Mouse (Mus musculus) spleen, adult 10 weeks (tissue): Measurements from ENCODE around the gene Olfr1145. TPM values are rescaled to one million over a fixed set of nuclear protein-coding genes. Genes with fewer than 3 reads are reported as not detected.

ENCODE experiments used
- polyA plus RNA-seq: library from polyadenylated mRNA; stranded (reverse); fragments of 350-450 nt; fragmentation: Illumina TruSeq; extraction: RNeasy Lipid Tissue Mini Kit (QIAGEN cat#74804); gene quantifications from one replicate; pipeline ENCODE4 v1.2.3, GENCODE M21; 2015; ENCODE audit warnings: low replicate concordance; ENCODE audit not compliant: insufficient read depth

Gene Olfr1145
- polyA plus RNA-seq: not detected

GRCm38 (mm10) chr2:87809522-87809921 is at the start of gene Olfr1145:
TSS of gene Olfr1145 (plus strand) at chr2:87809822.

GRCm38 (mm10) chr2:87779183-87779582 is 30.4 kb upstream of the Olfr1145 start, which contains the start of gene Olfr152:
TSS of gene Olfr152 (plus strand) at chr2:87779483.

GRCm38 (mm10) chr2:87800292-87800691 is 9.3 kb upstream of the Olfr1145 start, which contains the start of gene Olfr1143:
TSS of gene Olfr1143 (plus strand) at chr2:87800592.

GRCm38 (mm10) chr2:87830233-87830632 is 20.6 kb downstream of the Olfr1145 start, which contains the start of gene Olfr1148:
TSS of gene Olfr1148 (plus strand) at chr2:87830533.

DNA sequence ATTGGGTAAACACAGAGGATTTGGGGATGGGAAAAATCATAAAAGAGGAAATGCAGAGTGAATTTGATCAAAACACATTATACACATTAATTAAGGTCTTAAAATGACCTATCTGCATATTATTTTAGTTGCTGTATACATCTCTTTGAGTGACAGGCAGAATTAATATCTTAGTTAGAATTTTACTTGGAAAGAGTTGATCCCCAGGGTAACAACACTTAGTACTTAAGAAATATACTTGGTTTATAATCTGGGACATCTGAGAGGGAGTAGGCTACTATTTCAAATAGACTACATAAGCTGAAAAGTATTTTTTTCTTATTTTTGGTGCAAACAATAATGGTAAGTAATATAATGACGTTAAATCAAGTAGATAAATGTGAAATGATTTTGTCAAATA is 34.1 kb downstream of the Olfr1145 start, which contains the start of gene Olfr1150-ps1:
Gene Olfr1150-ps1, plus strand, starts transcription at position 301 of the 400 bp plus-strand sequence.

GRCm38 (mm10) chr2:87855562-87855961 is 45.9 kb downstream of the Olfr1145 start, which contains the start of gene Olfr1151:
TSS of gene Olfr1151 (plus strand) at chr2:87855862.

Other genes starting within 250 kb of the Olfr1145 start
- gene Olfr1129, start 235.9 kb upstream of the Olfr1145 start, polyA plus RNA-seq: not detected
- gene Olfr1130, start 203.6 kb upstream of the Olfr1145 start, polyA plus RNA-seq: not detected
- gene Olfr1131, start 182.7 kb upstream of the Olfr1145 start, polyA plus RNA-seq: not detected
- gene Olfr1132, start 172.3 kb upstream of the Olfr1145 start, polyA plus RNA-seq: not detected
- gene Olfr1133, start 162.4 kb upstream of the Olfr1145 start, polyA plus RNA-seq: not detected
- gene Olfr1134, start 151.4 kb upstream of the Olfr1145 start, polyA plus RNA-seq: not detected
- not detected for gene Olfr1135, start 136.2 kb upstream of the Olfr1145 start, polyA plus RNA-seq
- gene Olfr1136, start 115.9 kb upstream of the Olfr1145 start, polyA plus RNA-seq: not detected
- not detected for gene Olfr1137, start 96.6 kb upstream of the Olfr1145 start, polyA plus RNA-seq
- gene Olfr1138, start 69.8 kb upstream of the Olfr1145 start, polyA plus RNA-seq: not detected
- gene Olfr1140, start 66.1 kb upstream of the Olfr1145 start, polyA plus RNA-seq: not detected
- not detected for gene Olfr1141, start 55.8 kb upstream of the Olfr1145 start, polyA plus RNA-seq
- gene Olfr152, start 30.3 kb upstream of the Olfr1145 start, polyA plus RNA-seq: not detected
- not detected for gene Olfr1143, start 9.2 kb upstream of the Olfr1145 start, polyA plus RNA-seq
- gene Olfr1148, start 20.7 kb downstream of the Olfr1145 start, polyA plus RNA-seq: not detected
- not detected for gene Olfr1150-ps1, start 34.2 kb downstream of the Olfr1145 start, polyA plus RNA-seq
- gene Olfr1151, start 46.0 kb downstream of the Olfr1145 start, polyA plus RNA-seq: not detected
- not detected for gene Olfr1152, start 56.7 kb downstream of the Olfr1145 start, polyA plus RNA-seq
- not detected for gene Olfr1153, start 85.1 kb downstream of the Olfr1145 start, polyA plus RNA-seq
- gene Olfr1154, start 95.3 kb downstream of the Olfr1145 start, polyA plus RNA-seq: not detected
- not detected for gene Olfr1155, start 135.3 kb downstream of the Olfr1145 start, polyA plus RNA-seq
- gene Olfr1156, start 143.3 kb downstream of the Olfr1145 start, polyA plus RNA-seq: not detected
- gene Olfr1157, start 158.5 kb downstream of the Olfr1145 start, polyA plus RNA-seq: not detected
- not detected for gene Olfr74, start 164.8 kb downstream of the Olfr1145 start, polyA plus RNA-seq
- gene Olfr1158, start 180.3 kb downstream of the Olfr1145 start, polyA plus RNA-seq: not detected
- gene Olfr1160, start 198.4 kb downstream of the Olfr1145 start, polyA plus RNA-seq: not detected
- not detected for gene Olfr1161, start 213.0 kb downstream of the Olfr1145 start, polyA plus RNA-seq
- not detected for gene Olfr73, start 227.9 kb downstream of the Olfr1145 start, polyA plus RNA-seq
- not detected for gene Olfr1162, start 241.3 kb downstream of the Olfr1145 start, polyA plus RNA-seq